Mouse (Mus musculus) skeletal muscle tissue, postnatal 0 days (tissue): ENCODE results near the gene Cdh22. TPM values are rescaled to one million over a fixed set of nuclear protein-coding genes. Genes with fewer than 3 reads are reported as not detected.

ENCODE experiments used
- polyA plus RNA-seq: library from polyadenylated mRNA; unstranded; fragments of >200 nt; fragmentation: Nextera tagmentation; extraction: Ambion mirVana; gene quantifications from 2 replicates; pipeline ENCODE4 v1.2.1, GENCODE M21; 2015

Gene Cdh22
- 0.12 and 0.13 TPM in 2 replicates for polyA plus RNA-seq

DNA sequence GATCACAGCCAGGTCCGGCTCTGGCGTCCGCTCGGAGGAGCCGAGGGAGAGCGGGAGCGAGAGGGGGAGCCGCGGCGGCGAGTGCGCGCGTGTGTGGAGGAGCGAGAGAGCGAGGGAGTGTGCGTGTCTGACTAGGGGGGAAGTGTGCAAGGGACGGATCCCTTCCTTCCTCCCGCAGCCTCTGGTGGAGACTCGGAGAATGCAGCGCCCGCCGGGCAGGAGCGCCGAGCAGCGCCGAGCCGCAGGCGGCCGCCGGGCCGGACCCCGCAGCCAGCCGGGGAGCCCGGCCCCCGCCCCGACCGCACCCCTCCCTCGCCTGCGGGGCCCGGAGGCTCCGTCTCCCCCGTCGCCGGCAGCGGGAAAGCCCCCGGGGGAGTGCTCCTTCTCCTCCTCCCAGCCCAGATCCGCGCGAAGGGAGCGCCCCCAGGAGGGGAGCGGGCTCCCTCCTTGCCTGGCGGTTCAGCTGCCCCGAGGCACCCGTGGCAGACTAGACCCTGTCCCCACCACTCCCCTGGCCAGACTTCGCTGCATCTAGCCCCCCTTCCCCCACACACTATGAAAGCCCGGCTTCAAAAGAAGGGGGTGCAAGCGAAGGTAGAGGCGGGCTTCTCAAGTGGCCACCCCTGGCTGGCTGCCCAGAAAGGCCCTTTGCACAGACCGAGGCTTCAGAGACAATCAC is at the start of gene Cdh22:
TSS of gene Cdh22 (minus strand) at position 241 of the 679 bp plus-strand sequence.

DNA sequence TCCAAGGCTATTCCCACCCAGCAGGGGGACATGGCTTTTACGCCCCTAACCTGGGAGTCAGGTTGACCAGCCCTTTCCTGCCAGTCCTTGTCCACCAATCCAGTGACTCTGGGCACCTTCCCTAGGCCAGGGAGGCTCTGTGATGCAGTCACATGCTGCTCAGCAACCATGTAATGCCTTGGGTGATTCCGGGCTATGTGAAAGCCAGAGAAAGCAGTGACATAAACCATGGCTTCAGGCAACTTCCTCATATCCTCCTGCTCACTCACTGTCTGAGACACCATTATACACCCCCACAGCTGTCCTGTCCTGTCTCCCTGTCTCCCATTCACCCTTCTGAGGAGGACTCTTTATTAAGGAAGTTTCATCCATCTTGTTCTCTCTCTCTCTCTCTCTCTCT is 144.0 kb downstream of the Cdh22 start, which contains the start of gene 1700025C18Rik:
TSS of gene 1700025C18Rik (minus strand) at position 101 of the 400 bp plus-strand sequence.

Other genes starting within 250 kb of the Cdh22 start
- 17.6 and 18.6 TPM in 2 replicates for gene Ncoa5, start 200.0 kb downstream of the Cdh22 start, polyA plus RNA-seq
- gene Cd40, start 179.2 kb downstream of the Cdh22 start, polyA plus RNA-seq: 2.4 and 3.5 TPM in 2 replicates
- not detected in 2 replicates for gene 1700025C18Rik, start 144.1 kb downstream of the Cdh22 start, polyA plus RNA-seq
- 28.2 and 31.7 TPM in 2 replicates for gene Slc35c2, start 53.0 kb upstream of the Cdh22 start, polyA plus RNA-seq
- gene Elmo2, start 91.6 kb upstream of the Cdh22 start, polyA plus RNA-seq: 24.3 and 27.5 TPM in 2 replicates
- 0.22 and 0.23 TPM in 2 replicates for gene Zfp663, start 133.9 kb upstream of the Cdh22 start, polyA plus RNA-seq
- 1.5 and 1.8 TPM in 2 replicates for gene Zfp334, start 153.4 kb upstream of the Cdh22 start, polyA plus RNA-seq
- 0.05 TPM in 2 replicates for gene Ocstamp, start 165.6 kb upstream of the Cdh22 start, polyA plus RNA-seq
- 0.26 and 0.38 TPM in 2 replicates for gene Slc13a3, start 238.4 kb upstream of the Cdh22 start, polyA plus RNA-seq